Mouse (Mus musculus) gastrocnemius, postnatal 10 days (tissue): ENCODE data around the gene Pygm. TPM values are rescaled to one million over a fixed set of nuclear protein-coding genes. Genes with fewer than 3 reads are reported as not detected.

Experiments
- DNase-seq: peaks from one replicate; pipeline ENCODE4 v3.0.0; 2021; ENCODE audit warnings: mixed read lengths
- microRNA-seq, 2 experiments: library from miRNA; unstranded; fragments of <30 nt; microRNA quantifications; one replicate each; pipeline ENCODE4 v1.2.0; 2021
- total RNA-seq, 2 experiments: library from RNA; stranded (reverse); gene quantifications; 2 replicates each; pipeline ENCODE4 v1.2.3; 2021

Pygm gene
- total RNA-seq, 2 experiments from 2014 or later: 3,066 to 3,425 TPM

DNA sequence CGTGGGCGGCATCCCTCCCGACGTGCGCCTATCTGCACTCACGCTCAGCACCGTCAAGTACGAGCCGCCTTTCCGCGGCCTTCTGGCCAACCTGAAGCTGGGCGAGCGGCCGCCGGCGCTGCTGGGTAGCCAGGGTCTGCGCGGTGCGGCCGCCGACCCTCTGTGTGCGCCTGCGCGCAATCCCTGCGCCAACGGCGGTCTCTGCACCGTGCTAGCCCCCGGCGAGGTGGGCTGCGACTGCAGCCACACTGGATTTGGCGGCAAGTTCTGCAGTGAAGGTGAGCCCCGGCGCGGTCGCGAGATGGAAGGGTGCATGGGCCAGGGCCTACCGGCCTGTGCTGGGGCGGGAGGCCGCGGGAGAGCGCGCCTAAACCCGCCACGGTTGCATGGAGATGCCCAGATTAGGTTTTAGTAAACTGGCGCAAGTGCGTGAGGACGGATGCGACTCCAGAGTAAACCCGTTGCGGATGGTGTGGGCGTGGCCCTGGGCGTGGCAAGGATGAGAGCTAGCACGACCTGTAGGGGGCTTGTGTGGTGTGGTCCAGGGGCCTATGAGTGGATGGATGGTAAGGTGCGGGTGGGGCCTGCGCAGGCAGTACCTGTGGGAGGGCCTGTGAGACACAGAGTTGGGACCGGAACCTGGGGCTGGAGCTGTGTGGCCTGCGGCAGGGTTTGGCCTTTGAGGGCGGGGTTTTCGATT, 44.5 kb downstream of the Pygm start:
- DNase-seq: no peak

GRCm38 (mm10) chr19:6443016-6443415, 58.8 kb downstream of the Pygm start:
- no peak for DNase-seq

GRCm38 (mm10) chr19:6445761-6446423, 61.7 kb downstream of the Pygm start:
- DNase-seq: no peak

DNA sequence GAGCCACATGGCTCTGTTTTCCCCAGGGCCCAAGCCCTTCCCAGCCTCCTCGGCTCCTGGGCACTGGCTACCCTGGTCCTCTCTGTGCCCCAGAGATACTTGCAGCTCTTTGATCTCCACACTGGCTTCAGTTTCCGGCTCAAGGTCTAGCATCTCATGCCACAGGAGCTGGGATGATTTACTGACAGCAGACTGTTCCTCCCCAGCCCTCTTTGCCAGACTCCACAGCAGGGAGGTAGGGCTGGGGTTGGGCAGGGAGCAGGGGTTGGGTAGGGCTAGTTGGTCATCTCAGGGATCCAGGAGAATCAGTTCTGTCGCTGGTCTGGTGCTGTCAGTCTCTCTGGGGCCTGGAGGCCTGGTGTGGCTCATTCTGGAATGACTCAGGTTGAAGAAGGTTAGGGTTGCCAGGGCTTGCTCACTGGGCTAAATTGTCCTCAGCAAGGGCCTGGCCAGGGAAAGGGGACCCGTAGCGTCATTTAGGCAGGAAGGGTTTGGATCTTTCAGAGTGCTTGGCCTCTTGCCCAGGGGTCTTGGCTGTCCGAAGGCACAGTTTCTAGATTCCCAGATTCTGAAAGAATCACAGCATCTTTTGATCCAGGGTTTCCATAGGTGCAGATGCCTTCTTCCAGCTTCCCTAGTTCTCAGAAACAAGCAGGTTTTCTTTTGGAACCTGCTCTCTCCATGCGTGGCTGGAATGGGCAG, 62.7 kb downstream of the Pygm start:
- no peak for DNase-seq

Small RNA genes within 50 kb of the gene (microRNA-seq; reads per million reads assigned to microRNA genes)
- 0 to 0.25 reads per million in 2 experiments for gene Mir6989

Other genes starting within 250 kb of the Pygm start
- gene Batf2, start 243.4 kb upstream of the Pygm start, total RNA-seq: under 1 TPM; 0.23 to 0.41 TPM
- gene Arl2, start 242.9 kb upstream of the Pygm start, total RNA-seq: 10 to 100 TPM; 56.4 to 65.4 TPM
- gene Majin, start 200.0 kb upstream of the Pygm start, total RNA-seq: not detected
- not detected for gene Gpha2, start 158.0 kb upstream of the Pygm start, total RNA-seq
- gene Ppp2r5b, start 148.5 kb upstream of the Pygm start, total RNA-seq: 10 to 100 TPM; 24.3 to 25.4 TPM
- 10 to 100 TPM; 13.2 to 15.0 TPM for gene Atg2a, start 142.7 kb upstream of the Pygm start, total RNA-seq
- 10 to 100 TPM; 54.0 to 64.8 TPM for gene Ehd1, start 107.7 kb upstream of the Pygm start, total RNA-seq
- gene Cdc42bpg, start 77.9 kb upstream of the Pygm start, total RNA-seq: 1 to 10 TPM; 4.2 to 4.5 TPM
- gene Men1, start 49.4 kb upstream of the Pygm start, total RNA-seq: 10 to 100 TPM; 11.3 to 12.9 TPM
- gene Map4k2, start 43.3 kb upstream of the Pygm start, total RNA-seq: 10 to 100 TPM; 11.9 to 19.3 TPM
- gene Sf1, start 20.7 kb upstream of the Pygm start, total RNA-seq: 100 to 1,000 TPM in 1 of 2 experiments, 10 to 100 TPM in 1; 88.6 to 123 TPM
- gene Rasgrp2, start 14.9 kb downstream of the Pygm start, total RNA-seq: 10 to 100 TPM; 30.5 to 31.4 TPM
- gene Nrxn2, start 34.3 kb downstream of the Pygm start, total RNA-seq: 1 to 10 TPM; 3.1 to 3.3 TPM
- gene Slc22a12, start 158.6 kb downstream of the Pygm start, total RNA-seq: not detected